Mouse (Mus musculus) gastrocnemius, adult 2 months (tissue): ENCODE measurements around the gene Brk1. TPM values are rescaled to one million over a fixed set of nuclear protein-coding genes. Genes with fewer than 3 reads are reported as not detected.

ENCODE experiments used
- DNase-seq: peaks from one replicate; pipeline ENCODE4 v3.0.0; 2022
- H3K27ac ChIP-seq: fragments of 200-600 bp; 2 replicates; pipeline ENCODE4 v1.8.1; 2022; ENCODE audit warnings: mild to moderate bottlenecking
- H3K4me3 ChIP-seq: fragments of 200-600 bp; 2 replicates; pipeline ENCODE4 v1.8.1; 2022; ENCODE audit warnings: mild to moderate bottlenecking, moderate library complexity
- CTCF ChIP-seq: fragments of 200-600 bp; IDR thresholded peaks from 2 replicates; pipeline ENCODE4 v1.8.1; 2022; ENCODE audit warnings: antibody characterized with exemption, mild to moderate bottlenecking, moderate library complexity
- intact Hi-C: fragments of 180-260 bp; cut with DNase I; formaldehyde crosslinking; loops from one replicate; pipeline ENCODE4 v1.15.1; 2025
- total RNA-seq, 2 experiments: library from RNA; stranded (reverse); gene quantifications; 2 replicates each; pipeline ENCODE4 v1.2.3; 2021

The Brk1 gene
- total RNA-seq, 2 experiments from 2014 or later: 37.3 to 46.0 TPM

- no peak for DNase-seq
- intact Hi-C loops: loop anchor here (5.0 kb wide), 1 partner anchor 116 kb away; no protein-coding TSS in a partner anchor
- Histone ChIP-seq H3K27ac (no peak overlapping the region), H3K4me3 (no peak overlapping the region)
- no peak for TF ChIP-seq CTCF
These were observed 1.8 kb upstream of the Brk1 start for GRCm38 (mm10) chr6:113602821-113603220.

- Histone ChIP-seq H3K4me3 (peak overlapping the region; percentile 88), H3K27ac (peak overlapping the region; percentile 92)
- no peak for DNase-seq
- no peak for TF ChIP-seq CTCF
- intact Hi-C loops: loop anchor here (5.0 kb wide), 1 partner anchor 117 kb away; no protein-coding TSS in a partner anchor
These were observed 579 bp upstream of the Brk1 start for GRCm38 (mm10) chr6:113603993-113604392.

DNA sequence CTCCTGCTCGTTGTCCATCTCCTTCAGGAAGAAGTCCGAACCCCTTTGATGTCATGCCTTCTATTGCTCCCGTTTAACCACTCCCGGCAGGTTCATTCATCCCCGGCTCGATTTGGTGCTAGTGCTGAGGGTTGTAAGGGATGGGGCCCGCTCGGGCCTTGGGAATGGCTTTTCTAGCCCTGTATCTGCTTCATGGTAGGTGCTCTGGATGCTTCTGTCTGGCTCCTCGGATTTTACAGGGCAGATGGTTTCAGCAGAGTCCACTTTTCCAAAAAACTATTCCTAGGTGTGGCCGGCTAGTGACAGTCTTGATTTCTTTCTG, 613 bp downstream of the Brk1 start:
- H3K4me3 ChIP-seq: peak overlapping the region; percentile 88
- peak overlapping the region; percentile 92 for H3K27ac ChIP-seq
- TF ChIP-seq CTCF: no peak
- DNase-seq: no peak
- intact Hi-C loops: no loop called here

DNA sequence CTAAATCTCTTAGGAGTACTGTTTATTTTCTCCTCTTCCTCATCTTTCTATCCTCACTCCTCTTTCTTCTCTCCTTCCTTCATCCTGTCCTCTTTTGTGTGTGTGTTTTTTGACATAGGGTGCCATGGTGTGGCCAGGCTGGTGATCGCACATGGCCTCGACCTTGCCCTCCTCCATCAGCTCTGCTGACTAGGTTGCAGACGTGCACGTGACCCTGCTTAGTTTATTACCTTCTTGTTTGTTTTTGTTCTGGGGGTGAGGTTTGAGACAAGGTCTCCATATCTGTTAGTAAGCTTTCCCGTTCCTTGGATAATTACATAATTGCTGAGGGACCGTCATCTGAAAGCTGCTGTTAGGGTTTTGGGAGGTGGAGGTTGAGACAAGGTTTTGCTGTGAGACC, 4.3 kb downstream of the Brk1 start:
- intact Hi-C loops: no loop called here
- no peak for DNase-seq
- TF ChIP-seq CTCF: no peak
- H3K4me3 ChIP-seq: no peak overlapping the region
- H3K27ac ChIP-seq: no peak overlapping the region

GRCm38 (mm10) chr6:113609293-113609692, 4.7 kb downstream of the Brk1 start:
- no peak for TF ChIP-seq CTCF
- H3K4me3 ChIP-seq: no peak overlapping the region
- no peak overlapping the region for H3K27ac ChIP-seq
- no peak for DNase-seq
- intact Hi-C loops: no loop called here

- peak overlapping the region; percentile 49; the same call in 1 of the 2 replicates for H3K27ac ChIP-seq
- intact Hi-C loops: no loop called here
- TF ChIP-seq CTCF: no peak
- no peak overlapping the region for H3K4me3 ChIP-seq
- DNase-seq: no peak
These were observed 7.8 kb downstream of the Brk1 start for GRCm38 (mm10) chr6:113612258-113612969.

DNA sequence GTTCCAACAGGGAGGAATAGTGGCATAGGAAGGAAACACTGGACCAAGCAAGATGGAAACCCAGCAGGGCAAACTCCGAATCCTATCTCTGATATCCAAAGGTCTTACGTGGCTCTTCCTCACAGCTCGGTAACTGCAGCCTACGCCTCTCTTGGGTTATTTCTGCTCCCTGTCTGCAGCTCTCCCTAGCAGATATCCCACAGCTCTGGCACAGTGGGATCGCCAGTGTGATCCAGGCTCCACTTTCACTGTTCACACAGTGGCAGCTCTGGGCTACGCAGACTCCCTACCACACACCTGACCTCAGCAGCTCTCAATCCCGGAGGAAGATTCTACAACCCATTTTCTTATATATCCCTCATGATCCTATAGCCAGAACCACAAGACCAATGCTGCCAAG, 9.6 kb downstream of the Brk1 start:
- intact Hi-C loops: no loop called here
- Histone ChIP-seq H3K4me3 (no peak overlapping the region), H3K27ac (no peak overlapping the region)
- no peak for TF ChIP-seq CTCF
- DNase-seq: no peak

- H3K27ac ChIP-seq: no peak overlapping the region
- intact Hi-C loops: no loop called here
- no peak for TF ChIP-seq CTCF
- DNase-seq: no peak
- H3K4me3 ChIP-seq: no peak overlapping the region
These were observed 10.4 kb downstream of the Brk1 start for GRCm38 (mm10) chr6:113614997-113615396.

GRCm38 (mm10) chr6:113615489-113615888, 10.9 kb downstream of the Brk1 start:
- intact Hi-C loops: no loop called here
- Histone ChIP-seq H3K4me3 (no peak overlapping the region), H3K27ac (no peak overlapping the region)
- TF ChIP-seq CTCF: no peak
- no peak for DNase-seq

DNA sequence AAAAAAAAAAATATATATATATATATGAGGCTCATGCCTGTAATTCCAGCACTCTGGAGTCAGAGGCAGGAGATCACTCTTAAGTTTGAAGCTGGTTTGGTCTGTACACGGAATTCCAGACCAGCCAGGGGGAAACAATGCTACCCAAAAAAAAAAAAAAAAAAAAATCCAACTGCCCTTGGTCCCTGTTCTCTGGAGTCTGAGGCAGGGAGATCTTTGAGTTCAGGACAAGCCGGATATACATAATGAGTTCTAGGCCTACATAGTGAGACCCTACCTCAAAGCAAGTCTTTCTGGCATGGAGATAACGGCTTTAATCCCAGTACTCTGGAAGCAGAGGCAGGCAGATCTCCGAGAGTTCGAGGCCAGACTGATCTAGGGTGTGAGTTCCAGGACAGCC, 18.8 kb downstream of the Brk1 start:
- intact Hi-C loops: loop anchor here (5.0 kb wide), 1 partner anchor 96 kb away; no protein-coding TSS in a partner anchor
- H3K27ac ChIP-seq: peak overlapping the region; percentile 92
- no peak for DNase-seq
- peak overlapping the region; percentile 94 for H3K4me3 ChIP-seq
- no peak for TF ChIP-seq CTCF

DNA sequence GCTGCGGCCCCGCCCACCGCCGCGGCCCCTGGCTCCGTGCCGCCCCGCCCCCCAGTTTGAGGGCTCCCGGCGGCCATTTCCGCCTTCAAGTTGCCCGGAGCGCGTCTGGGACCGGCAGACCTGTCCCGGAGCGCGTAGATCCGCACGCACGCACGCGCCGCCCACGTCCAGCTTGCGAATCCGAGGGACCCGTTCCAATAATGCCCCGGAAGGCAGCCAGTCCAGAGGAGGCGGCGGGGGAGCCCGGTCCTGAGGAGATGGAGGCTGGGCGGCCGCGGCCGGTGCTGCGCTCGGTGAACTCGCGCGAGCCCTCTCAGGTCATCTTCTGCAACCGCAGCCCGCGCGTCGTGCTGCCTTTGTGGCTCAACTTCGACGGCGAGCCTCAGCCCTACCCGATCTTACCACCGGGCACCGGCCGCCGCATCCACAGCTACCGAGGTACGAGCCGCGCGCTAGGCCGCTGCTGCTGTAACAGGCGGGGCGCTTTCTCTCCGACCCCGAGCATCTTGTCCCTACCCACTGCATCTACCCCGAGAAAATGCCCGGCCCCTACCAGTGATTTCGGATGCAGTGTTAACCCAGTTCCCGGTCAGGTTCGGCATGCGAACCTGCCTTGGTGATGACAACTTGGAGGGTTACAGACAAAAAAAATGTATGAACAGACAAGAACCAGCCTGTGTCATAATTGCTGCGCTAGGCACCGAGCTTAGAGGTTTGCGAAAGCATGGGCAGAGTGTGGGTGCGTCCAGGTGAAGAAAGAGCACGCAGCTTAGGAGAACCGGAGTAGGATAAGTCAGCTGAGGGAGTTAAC, 19.6 kb downstream of the Brk1 start, which contains the start of gene Vhl:
Gene Vhl (plus strand): TSS at position 19 of the 811 bp plus-strand sequence.
- intact Hi-C loops: loop anchor here (5.0 kb wide), 1 partner anchor 97 kb away; no protein-coding TSS in a partner anchor
- H3K4me3 ChIP-seq: peak within 1 kb of the TSS; percentile 94
- TF ChIP-seq CTCF: peak; percentile 34
- peak within 1 kb of the TSS; percentile 92 for H3K27ac ChIP-seq
- peak; percentile 95 for DNase-seq

- intact Hi-C loops: loop anchor here (5.0 kb wide), 1 partner anchor 98 kb away; no protein-coding TSS in a partner anchor
- DNase-seq: peak; percentile 34
- Histone ChIP-seq H3K27ac (peak overlapping the region; percentile 92), H3K4me3 (peak overlapping the region; percentile 94)
- TF ChIP-seq CTCF: no peak
These were observed 20.6 kb downstream of the Brk1 start for GRCm38 (mm10) chr6:113624989-113625770.
